Mouse (Mus musculus): ENCODE results near the gene Kif1bp. TPM values are rescaled to one million over a fixed set of nuclear protein-coding genes. Genes with fewer than 3 reads are reported as not detected.
A peak's percentile ranks its signal among the peaks of the same experiment; 100 is the strongest.
"Not testable (repeated sequence)": the region's sequence is repeated elsewhere in the genome, so short reads cannot be mapped to it uniquely, and the experiment has no call there.

The Kif1bp gene
- total RNA-seq, 1 experiment: 17.3 TPM

DNA sequence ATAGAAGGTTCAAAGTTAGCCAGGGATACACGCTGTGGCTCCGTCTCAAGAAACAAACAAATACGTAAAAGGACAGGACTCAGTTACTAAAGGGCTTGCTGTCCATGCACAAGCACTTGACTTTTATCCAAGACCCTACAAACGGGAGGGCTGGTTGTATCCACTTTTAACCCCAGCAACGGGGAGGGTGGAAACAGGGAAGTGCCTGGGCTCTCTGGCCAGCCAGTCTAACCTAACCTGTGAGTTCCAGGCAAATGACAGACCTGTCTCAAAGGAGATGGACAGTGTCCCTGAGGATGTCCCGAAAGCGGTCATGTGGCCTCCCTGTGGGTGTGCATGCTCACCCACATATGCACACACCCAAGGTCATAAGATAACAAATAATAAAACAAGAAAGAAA, 76.3 kb downstream of the Kif1bp start:
- H3K4me3 ChIP-seq (ENCODE audit: insufficient read depth in 1 of 2, low read depth in 1 of 2, low read length in 2 of 2, poor library complexity in 1 of 2, severe bottlenecking in 1 of 2): no peak overlapping the region
- H3K9me3 ChIP-seq (ENCODE audit: control insufficient read depth, insufficient read depth, low read depth, low read length): no peaks in the 10 kb centered on the region
- no peaks in the 10 kb centered on the region for H3K36me3 ChIP-seq (ENCODE audit: control insufficient read depth, insufficient read depth, low read length, poor library complexity, severe bottlenecking)
- H3K27ac ChIP-seq (ENCODE audit: insufficient read depth, low read depth, low read length, poor library complexity, severe bottlenecking): no peak overlapping the region
- no peak for DNase-seq (ENCODE audit: low read depth, low spot score)
- in situ Hi-C loops (cut with MboI; ENCODE audit: low sequenced_read_pairs in 2 of 2, unreplicated experiment in 2 of 2): no loop called here
- no peaks in the 10 kb centered on the region for H3K4me1 ChIP-seq (ENCODE audit: control insufficient read depth in 2 of 2, insufficient read depth in 2 of 2, low read length in 2 of 2, poor library complexity in 1 of 2)
- TF ChIP-seq CHD2 (IDR thresholded peaks at IDR 0.05; ENCODE audit: low read depth, low read length) (no peak), MAFK (IDR thresholded peaks at IDR 0.05; ENCODE audit: insufficient read depth, low read depth, low read length) (no peak), HCFC1 (IDR thresholded peaks at IDR 0.05; ENCODE audit: borderline replicate concordance, insufficient read depth, low read length) (no peak), ZC3H11A (IDR thresholded peaks at IDR 0.05; ENCODE audit: borderline replicate concordance, low read depth, low read length) (no peak), ZNF384 (IDR thresholded peaks at IDR 0.05; ENCODE audit: low read depth, low read length) (no peak)
- no peak overlapping the region for H3K9ac ChIP-seq (ENCODE audit: insufficient read depth, low read depth, low read length, poor library complexity, severe bottlenecking)

- no peak for TF ChIP-seq ZC3H11A (IDR thresholded peaks at IDR 0.05; ENCODE audit: borderline replicate concordance, low read depth, low read length)
- no peak for TF ChIP-seq HCFC1 (IDR thresholded peaks at IDR 0.05; ENCODE audit: borderline replicate concordance, insufficient read depth, low read length)
- TF ChIP-seq CHD2 (IDR thresholded peaks at IDR 0.05; ENCODE audit: low read depth, low read length): no peak
- TF ChIP-seq ZNF384 (IDR thresholded peaks at IDR 0.05; ENCODE audit: low read depth, low read length): no peak
- no peak for TF ChIP-seq MAFK (IDR thresholded peaks at IDR 0.05; ENCODE audit: insufficient read depth, low read depth, low read length)
- DNase-seq (ENCODE audit: low read depth, low spot score): no peak
- in situ Hi-C loops (cut with MboI; ENCODE audit: low sequenced_read_pairs in 2 of 2, unreplicated experiment in 2 of 2): no loop called here
Measured at GRCm38 (mm10) chr10:62500916-62501615, 77.2 kb downstream of the Kif1bp start.

DNA sequence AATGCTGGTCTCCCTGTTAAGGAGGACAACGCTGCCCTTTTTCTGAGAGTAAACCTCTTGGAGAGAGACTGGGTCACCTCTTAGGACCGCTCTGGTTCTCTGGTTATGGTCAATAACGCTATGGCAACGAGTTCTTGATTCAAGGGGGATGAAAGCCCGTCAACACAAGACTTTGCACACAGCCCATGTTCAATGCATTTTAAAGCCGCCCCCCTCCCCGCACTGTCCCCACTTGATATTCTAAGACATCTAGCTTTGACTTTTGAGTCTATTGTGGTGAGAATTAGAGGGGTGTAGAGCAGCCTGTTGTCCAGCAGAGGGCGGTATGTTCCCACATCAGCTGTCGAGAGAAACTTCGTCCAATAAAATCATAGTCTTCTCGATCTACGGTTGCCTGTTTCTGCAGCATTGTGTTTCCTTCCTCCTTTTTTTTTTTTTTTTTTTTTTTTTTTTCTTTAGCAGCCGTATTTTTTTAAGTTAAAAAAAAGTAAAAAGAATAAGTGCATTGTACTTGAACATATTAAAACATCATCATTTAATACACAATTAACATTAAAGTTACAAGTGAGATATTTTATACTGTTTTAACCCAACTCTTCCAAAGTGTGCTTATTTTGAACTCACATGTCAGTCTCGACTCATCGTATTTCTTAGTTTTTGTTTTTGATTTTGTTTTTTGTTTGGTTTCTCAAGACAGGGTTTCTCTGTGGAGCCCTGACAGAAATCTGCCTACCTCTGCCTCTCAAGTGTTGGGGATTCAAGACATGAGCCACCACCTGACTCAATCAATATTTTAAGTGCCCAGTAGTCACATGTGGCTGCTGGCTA, 78.0 kb downstream of the Kif1bp start:
- in situ Hi-C loops (cut with MboI; ENCODE audit: low sequenced_read_pairs in 2 of 2, unreplicated experiment in 2 of 2): no loop called here
- Histone ChIP-seq H3K9ac (ENCODE audit: insufficient read depth, low read depth, low read length, poor library complexity, severe bottlenecking) (no peak overlapping the region), H3K4me3 (ENCODE audit: insufficient read depth in 1 of 2, low read depth in 1 of 2, low read length in 2 of 2, poor library complexity in 1 of 2, severe bottlenecking in 1 of 2) (no peak overlapping the region), H3K36me3 (ENCODE audit: control insufficient read depth, insufficient read depth, low read length, poor library complexity, severe bottlenecking) (no peaks in the 10 kb centered on the region), H3K4me1 (ENCODE audit: control insufficient read depth in 2 of 2, insufficient read depth in 2 of 2, low read length in 2 of 2, poor library complexity in 1 of 2) (no peaks in the 10 kb centered on the region), H3K27ac (ENCODE audit: insufficient read depth, low read depth, low read length, poor library complexity, severe bottlenecking) (no peak overlapping the region), H3K9me3 (ENCODE audit: control insufficient read depth, insufficient read depth, low read depth, low read length) (no peaks in the 10 kb centered on the region)
- DNase-seq (ENCODE audit: low read depth, low spot score): peak; percentile 66
- TF ChIP-seq ZNF384 (IDR thresholded peaks at IDR 0.05; ENCODE audit: low read depth, low read length): peak; percentile 89
- no peak for TF ChIP-seq MAFK (IDR thresholded peaks at IDR 0.05; ENCODE audit: insufficient read depth, low read depth, low read length)
- peak; percentile 92 for TF ChIP-seq ZC3H11A (IDR thresholded peaks at IDR 0.05; ENCODE audit: borderline replicate concordance, low read depth, low read length)

More at GRCm38 (mm10) chr10:62500916-62501615, 77.2 kb downstream of the Kif1bp start:
- Histone ChIP-seq H3K4me1 (ENCODE audit: control insufficient read depth in 2 of 2, insufficient read depth in 2 of 2, low read length in 2 of 2, poor library complexity in 1 of 2) (no peaks in the 10 kb centered on the region), H3K9ac (ENCODE audit: insufficient read depth, low read depth, low read length, poor library complexity, severe bottlenecking) (no peak overlapping the region), H3K36me3 (ENCODE audit: control insufficient read depth, insufficient read depth, low read length, poor library complexity, severe bottlenecking) (no peaks in the 10 kb centered on the region), H3K9me3 (ENCODE audit: control insufficient read depth, insufficient read depth, low read depth, low read length) (no peaks in the 10 kb centered on the region), H3K27ac (ENCODE audit: insufficient read depth, low read depth, low read length, poor library complexity, severe bottlenecking) (no peak overlapping the region), H3K4me3 (ENCODE audit: insufficient read depth in 1 of 2, low read depth in 1 of 2, low read length in 2 of 2, poor library complexity in 1 of 2, severe bottlenecking in 1 of 2) (no peak overlapping the region)

DNA sequence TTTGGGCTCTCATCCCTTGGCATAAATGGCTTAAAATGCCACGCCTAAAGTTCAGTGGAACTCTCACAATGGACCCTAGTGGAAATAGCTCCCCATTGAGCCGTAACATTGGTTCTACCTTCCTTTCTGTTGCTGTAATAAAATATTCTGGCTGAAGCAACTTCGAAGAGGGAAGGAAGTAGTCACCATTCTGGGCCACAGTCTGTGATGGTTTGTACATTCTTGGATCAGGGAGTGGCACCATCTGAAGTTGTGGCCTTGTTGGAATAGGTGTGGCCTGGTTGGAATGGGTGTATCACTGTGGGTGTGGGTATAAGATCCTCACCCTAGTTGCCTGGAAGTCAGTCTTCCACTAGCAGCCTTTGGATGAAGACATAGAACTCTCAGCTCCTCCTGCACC, 86.6 kb downstream of the Kif1bp start:
- H3K27ac ChIP-seq (ENCODE audit: insufficient read depth, low read depth, low read length, poor library complexity, severe bottlenecking); DNase-seq (ENCODE audit: low read depth, low spot score); H3K9ac ChIP-seq (ENCODE audit: insufficient read depth, low read depth, low read length, poor library complexity, severe bottlenecking); H3K4me3 ChIP-seq (ENCODE audit: insufficient read depth in 1 of 2, low read depth in 1 of 2, low read length in 2 of 2, poor library complexity in 1 of 2, severe bottlenecking in 1 of 2); H3K4me1 ChIP-seq (ENCODE audit: control insufficient read depth in 2 of 2, insufficient read depth in 2 of 2, low read length in 2 of 2, poor library complexity in 1 of 2); H3K36me3 ChIP-seq (ENCODE audit: control insufficient read depth, insufficient read depth, low read length, poor library complexity, severe bottlenecking); in situ Hi-C loops (cut with MboI; ENCODE audit: low sequenced_read_pairs in 2 of 2, unreplicated experiment in 2 of 2); H3K9me3 ChIP-seq (ENCODE audit: control insufficient read depth, insufficient read depth, low read depth, low read length): not testable (repeated sequence)

Other genes starting within 250 kb of the Kif1bp start
- 18.8 and 22.6 TPM in 2 replicates for gene Hk1, start 198.5 kb downstream of the Kif1bp start, total RNA-seq (2012; rRNA removed)
- 0.63 and 3.3 TPM in 2 replicates for gene Hkdc1, start 156.0 kb downstream of the Kif1bp start, total RNA-seq (2012; rRNA removed)
- 1.4 and 1.5 TPM in 2 replicates for gene 4930507D05Rik, start 129.0 kb downstream of the Kif1bp start, total RNA-seq (2012; rRNA removed)
- 50.0 and 54.7 TPM in 2 replicates for gene Supv3l1, start 128.7 kb downstream of the Kif1bp start, total RNA-seq (2012; rRNA removed)
- 21.7 and 32.1 TPM in 2 replicates for gene Vps26a, start 91.7 kb downstream of the Kif1bp start, total RNA-seq (2012; rRNA removed)
- gene Srgn, start 51.0 kb downstream of the Kif1bp start, total RNA-seq (2012; rRNA removed): 5.4 and 33.6 TPM in 2 replicates
- gene Ddx21, start 23.8 kb upstream of the Kif1bp start, total RNA-seq (2012; rRNA removed): 164 and 185 TPM in 2 replicates
- 43.9 and 61.8 TPM in 2 replicates for gene Ddx50, start 72.8 kb upstream of the Kif1bp start, total RNA-seq (2012; rRNA removed)
- 0.76 and 1.1 TPM in 2 replicates for gene Stox1, start 147.7 kb upstream of the Kif1bp start, total RNA-seq (2012; rRNA removed)
- 63.2 and 70.9 TPM in 2 replicates for gene Ccar1, start 213.8 kb upstream of the Kif1bp start, total RNA-seq (2012; rRNA removed)

Data from ES-E14 (cell line).